Mouse (Mus musculus) ES-E14 (cell line): ENCODE data around the gene Edem2. TPM values are rescaled to one million over a fixed set of nuclear protein-coding genes. Genes with fewer than 3 reads are reported as not detected.

ENCODE experiments used
- DNase-seq: peaks from one replicate; pipeline ENCODE4 v3.0.0-alpha.2; 2013; ENCODE audit warnings: low read depth, low spot score
- H3K27ac ChIP-seq: 2 replicates; pipeline ENCODE4 v1.5.1; 2012; ENCODE audit warnings: low read depth, mild to moderate bottlenecking, low read length, moderate library complexity, mixed read lengths; ENCODE audit not compliant: poor library complexity, insufficient read depth, severe bottlenecking
- H3K36me3 ChIP-seq: 2 replicates; pipeline ENCODE4 v1.6.1; 2012; ENCODE audit warnings: mild to moderate bottlenecking, low read length, moderate library complexity, mixed read lengths; ENCODE audit not compliant: control insufficient read depth, poor library complexity, insufficient read depth, severe bottlenecking
- H3K4me1 ChIP-seq, 2 experiments: fragments of 150-350 bp in 1 of 2; sonication (generic) in 1 of 2; 2 replicates each; pipeline ENCODE4 v1.6.1; 2012; ENCODE audit warnings: low read length in 2 of 2, mild to moderate bottlenecking in 1 of 2, mixed read lengths in 1 of 2; ENCODE audit not compliant: control insufficient read depth in 2 of 2, insufficient read depth in 2 of 2, poor library complexity in 1 of 2
- H3K4me3 ChIP-seq, 2 experiments: fragments of 150-350 bp in 1 of 2; sonication (generic) in 1 of 2; 2 replicates each; pipeline ENCODE4 v1.5.1; 2012; ENCODE audit warnings: low read length in 2 of 2, low read depth in 1 of 2, mild to moderate bottlenecking in 1 of 2, mixed read lengths in 1 of 2; ENCODE audit not compliant: insufficient read depth in 1 of 2, poor library complexity in 1 of 2, severe bottlenecking in 1 of 2
- H3K9ac ChIP-seq: 2 replicates; pipeline ENCODE4 v1.6.1; 2012; ENCODE audit warnings: low read depth, mild to moderate bottlenecking, low read length, mixed read lengths; ENCODE audit not compliant: poor library complexity, insufficient read depth, severe bottlenecking
- H3K9me3 ChIP-seq: fragments of 150-350 bp; sonication (generic); 2 replicates; pipeline ENCODE4 v1.6.1; 2012; ENCODE audit warnings: low read depth, mild to moderate bottlenecking, low read length; ENCODE audit not compliant: control insufficient read depth, insufficient read depth
- CHD2 ChIP-seq: IDR thresholded peaks from 2 replicates; pipeline ENCODE4 v1.6.1; 2014; ENCODE audit warnings: mild to moderate bottlenecking, low read depth, low read length, inconsistent platforms
- HCFC1 ChIP-seq: IDR thresholded peaks from 2 replicates; pipeline ENCODE4 v1.6.1; 2012; ENCODE audit warnings: low read length, inconsistent platforms, borderline replicate concordance; ENCODE audit not compliant: insufficient read depth
- MAFK ChIP-seq: IDR thresholded peaks from 2 replicates; pipeline ENCODE4 v1.6.1; 2014; ENCODE audit warnings: mild to moderate bottlenecking, low read depth, low read length, inconsistent platforms; ENCODE audit not compliant: insufficient read depth
- ZC3H11A ChIP-seq: IDR thresholded peaks from 2 replicates; pipeline ENCODE4 v1.6.1; 2012; ENCODE audit warnings: low read depth, mild to moderate bottlenecking, inconsistent platforms, low read length, borderline replicate concordance
- ZNF384 ChIP-seq: IDR thresholded peaks from 2 replicates; pipeline ENCODE4 v1.6.1; 2012; ENCODE audit warnings: low read depth, low read length, inconsistent platforms
- in situ Hi-C, 2 experiments: fragments of 600-800 bp; cut with MboI; formaldehyde crosslinking; loops; one replicate each; pipeline ENCODE4 v1.15.1; 2025; ENCODE audit warnings: low sequenced_read_pairs in 2 of 2, inconsistent platforms in 1 of 2; ENCODE audit not compliant: unreplicated experiment in 2 of 2
- total RNA-seq: library from RNA; depleted of rRNA; stranded (reverse); fragments of 300-350 nt; gene quantifications from 2 replicates; pipeline ENCODE4 v1.2.3, GENCODE M21; 2012

Gene Edem2
- total RNA-seq, 1 experiment = 38.4 TPM

GRCm38 (mm10) chr2:155773664-155774063 lies 44.4 kb upstream of the Edem2 start:
- in situ Hi-C loops = loop anchor here in 1 of 2 experiments (10.0 kb wide), 1 partner anchor 269 kb away; no protein-coding TSS in a partner anchor
- no peaks in the 10 kb centered on the region for H3K36me3 ChIP-seq
- no peak overlapping the region for H3K27ac ChIP-seq
- no peak overlapping the region for H3K9ac ChIP-seq
- no peaks in the 10 kb centered on the region for H3K9me3 ChIP-seq
- TF ChIP-seq CHD2 (no peak), HCFC1 (no peak)
- H3K4me3 ChIP-seq = no peak overlapping the region
- no peak for DNase-seq
- peaks cover 0 to 4% of the 10 kb centered on the region in 2 experiments; a peak in 1 of 4 replicates for H3K4me1 ChIP-seq

GRCm38 (mm10) chr2:155764679-155765418 lies 35.6 kb upstream of the Edem2 start:
- Histone ChIP-seq H3K4me1 (peaks cover 0 to 2% of the 10 kb centered on the region in 2 experiments; a peak in 1 of 4 replicates), H3K4me3 (no peak overlapping the region), H3K9me3 (no peaks in the 10 kb centered on the region), H3K9ac (no peak overlapping the region), H3K27ac (no peak overlapping the region), H3K36me3 (no peaks in the 10 kb centered on the region)
- TF ChIP-seq HCFC1 (no peak), ZC3H11A (peak; percentile 80)
- DNase-seq = peak; percentile 63
- in situ Hi-C loops = loop anchor here in 1 of 2 experiments (10.0 kb wide), 1 partner anchor 280 kb away; no protein-coding TSS in a partner anchor

- DNase-seq = no peak
- H3K4me3 ChIP-seq = no peak overlapping the region
- in situ Hi-C loops = loop anchor here in 1 of 2 experiments (10.0 kb wide), 1 partner anchor 242 kb away; the partner anchor contains the start of genes Acss2 and Ggt7
- TF ChIP-seq CHD2 (no peak), ZNF384 (no peak), ZC3H11A (no peak), HCFC1 (no peak), MAFK (no peak)
- no peak overlapping the region for H3K27ac ChIP-seq
- H3K36me3 ChIP-seq = no peaks in the 10 kb centered on the region
- H3K9ac ChIP-seq = no peak overlapping the region
- H3K9me3 ChIP-seq = no peaks in the 10 kb centered on the region
- H3K4me1 ChIP-seq = no peaks in the 10 kb centered on the region
Observed at GRCm38 (mm10) chr2:155756855-155757566, 27.7 kb upstream of the Edem2 start.

DNA sequence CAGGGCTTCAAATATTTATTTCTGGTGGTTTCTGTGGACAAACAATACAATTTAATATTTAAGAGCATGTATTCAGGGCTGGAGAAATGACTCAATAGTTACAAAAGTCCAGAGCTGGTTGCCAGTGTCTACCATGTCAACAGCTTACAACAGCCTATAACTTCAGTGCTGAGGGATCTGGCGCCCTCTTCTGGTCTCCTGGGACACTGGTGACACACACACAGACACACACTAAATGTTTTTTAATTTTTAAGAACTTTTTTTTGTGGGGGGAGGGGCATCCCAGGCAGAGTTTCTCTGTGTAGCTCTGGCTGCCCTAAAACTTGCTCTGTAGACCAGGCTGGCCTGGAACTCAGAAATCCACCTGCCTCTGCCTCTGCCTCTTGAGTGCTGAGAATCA lies 26.5 kb upstream of the Edem2 start:
- Histone ChIP-seq H3K9ac (no peak overlapping the region), H3K4me1 (peaks cover 0 to 2% of the 10 kb centered on the region in 2 experiments; a peak in 1 of 4 replicates), H3K4me3 (no peak overlapping the region), H3K9me3 (no peaks in the 10 kb centered on the region), H3K36me3 (no peaks in the 10 kb centered on the region), H3K27ac (no peak overlapping the region)
- TF ChIP-seq ZC3H11A (no peak), MAFK (no peak), CHD2 (no peak), ZNF384 (peak; percentile 62), HCFC1 (no peak)
- peak; percentile 69 for DNase-seq
- in situ Hi-C loops = loop anchor here in 1 of 2 experiments (10.0 kb wide), 1 partner anchor 241 kb away; the partner anchor contains the start of genes Acss2 and Ggt7
